Mouse (Mus musculus) left cerebral cortex, adult 9 months (tissue): ENCODE results near the gene Immp2l.

Source experiments
- DNase-seq, 2 experiments: peaks; one replicate each; pipeline ENCODE4 v3.0.0; 2022; ENCODE audit warnings: low spot score in 2 of 2

The Immp2l gene

DNA sequence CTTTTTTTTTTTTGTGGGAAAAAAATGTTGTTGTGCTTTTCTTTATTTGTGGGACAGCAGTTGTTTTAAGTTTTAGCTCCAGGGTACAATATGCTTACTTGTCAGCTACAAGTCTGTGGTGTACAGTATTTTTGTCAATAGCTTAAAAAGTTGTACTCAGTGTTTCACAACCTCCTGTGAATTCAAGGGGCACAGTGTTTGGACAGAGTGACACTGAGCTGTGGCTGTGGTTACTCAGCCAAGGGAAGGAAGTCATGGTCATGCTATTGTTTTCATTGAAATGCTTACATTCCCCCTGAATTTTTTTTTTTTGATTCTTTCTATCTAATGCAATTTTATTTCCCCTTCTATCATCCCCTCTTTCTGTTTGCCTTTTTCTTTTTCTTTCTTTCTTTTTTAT, 159.0 kb downstream of the Immp2l start:
- no peak for DNase-seq

DNA sequence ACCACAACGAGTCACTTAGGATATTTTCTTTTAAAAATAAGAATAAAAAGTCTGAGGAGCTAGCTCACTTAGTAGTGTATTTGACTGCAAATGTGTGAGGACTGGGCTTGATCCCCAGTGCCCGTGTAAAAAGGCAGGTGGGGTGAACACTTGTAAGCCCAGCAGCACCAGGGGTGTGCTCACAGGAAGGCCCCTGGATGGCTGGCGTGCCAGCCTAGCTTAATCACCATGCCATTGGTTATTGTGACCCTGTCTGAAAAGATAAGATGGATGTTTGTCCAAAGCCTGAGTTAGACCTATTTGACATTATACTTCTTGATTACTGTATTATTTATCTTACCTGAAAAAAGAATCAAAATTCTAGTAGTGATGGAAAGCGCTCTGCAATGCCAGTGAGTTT, 161.2 kb downstream of the Immp2l start:
- DNase-seq = no peak

DNA sequence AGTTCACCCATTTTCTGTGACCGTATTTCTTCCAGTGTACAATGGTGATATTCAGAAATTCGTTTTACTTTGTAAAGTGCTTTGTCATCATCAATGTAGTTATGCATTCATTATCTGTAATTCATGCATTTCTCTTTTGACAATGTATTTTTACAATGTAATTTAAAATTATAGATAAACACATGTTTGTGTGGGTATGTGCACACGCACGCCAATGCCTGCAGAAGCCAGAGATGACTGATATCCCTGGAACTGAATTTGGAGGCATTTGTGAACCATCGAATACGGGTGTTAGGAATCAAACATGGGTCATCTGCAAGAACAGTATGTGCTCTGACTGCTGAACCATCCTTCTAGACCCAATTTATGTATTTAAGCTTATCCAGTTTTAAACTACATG, 161.6 kb downstream of the Immp2l start:
- no peak for DNase-seq

DNA sequence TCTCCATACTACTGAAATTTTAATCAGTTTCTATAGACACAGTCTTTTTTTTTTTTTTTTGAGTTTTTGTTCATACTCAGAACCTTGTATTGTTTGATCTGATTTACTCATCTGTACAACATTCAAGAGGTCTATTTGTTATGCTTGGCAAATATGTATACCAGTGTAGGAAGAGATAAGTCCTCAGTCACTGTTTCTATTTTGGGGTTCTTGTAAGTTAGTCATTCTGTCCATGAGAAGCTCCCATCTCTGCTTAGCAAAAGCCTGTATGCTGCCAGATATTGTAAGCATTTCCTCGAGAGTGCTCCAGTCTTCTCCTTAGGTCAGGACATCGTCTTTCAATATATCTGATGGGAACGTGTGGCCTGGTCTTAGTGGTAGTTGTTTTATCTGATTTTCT, 168.9 kb downstream of the Immp2l start:
- DNase-seq = peak in 1 of 2 experiments; percentile 2

DNA sequence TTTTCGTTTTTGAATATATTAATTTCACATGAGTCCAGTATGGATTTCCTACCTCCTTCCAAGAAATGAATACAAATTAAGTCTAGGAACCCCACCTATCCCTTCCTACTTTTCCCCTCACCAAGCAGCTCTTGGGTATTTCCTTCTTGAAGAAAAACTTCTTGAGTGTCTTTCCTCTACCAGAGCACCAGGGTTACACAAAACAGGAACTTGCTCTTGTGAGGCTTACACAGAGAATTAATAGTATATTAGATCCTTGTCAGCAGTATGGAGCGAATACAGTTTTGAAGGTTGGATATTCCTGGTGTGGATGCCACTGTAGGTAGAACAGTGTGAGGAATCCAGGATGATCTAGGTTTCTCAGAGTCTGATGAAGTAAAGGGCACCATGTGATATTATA, 172.5 kb downstream of the Immp2l start:
- DNase-seq = no peak

DNA sequence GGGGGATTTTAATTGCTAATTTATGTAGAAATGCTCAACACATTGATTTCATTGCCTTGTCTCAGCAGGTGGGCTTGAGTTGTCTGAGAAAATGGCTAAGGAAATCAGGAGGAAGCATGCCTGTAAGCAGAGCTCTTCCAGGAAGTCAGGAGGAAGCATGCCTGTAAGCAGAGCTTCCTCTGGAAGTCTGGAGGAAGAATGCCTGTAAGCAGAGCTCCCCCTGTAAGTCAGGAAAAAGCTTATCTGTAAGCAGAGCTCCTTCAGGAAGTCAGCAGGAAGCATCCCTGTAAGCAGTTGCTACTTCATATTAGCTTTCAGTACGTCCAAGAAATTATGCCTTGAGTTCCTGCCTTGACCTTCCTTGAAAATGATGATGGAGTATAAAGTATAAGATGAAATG, 191.3 kb downstream of the Immp2l start:
- DNase-seq = no peak

DNA sequence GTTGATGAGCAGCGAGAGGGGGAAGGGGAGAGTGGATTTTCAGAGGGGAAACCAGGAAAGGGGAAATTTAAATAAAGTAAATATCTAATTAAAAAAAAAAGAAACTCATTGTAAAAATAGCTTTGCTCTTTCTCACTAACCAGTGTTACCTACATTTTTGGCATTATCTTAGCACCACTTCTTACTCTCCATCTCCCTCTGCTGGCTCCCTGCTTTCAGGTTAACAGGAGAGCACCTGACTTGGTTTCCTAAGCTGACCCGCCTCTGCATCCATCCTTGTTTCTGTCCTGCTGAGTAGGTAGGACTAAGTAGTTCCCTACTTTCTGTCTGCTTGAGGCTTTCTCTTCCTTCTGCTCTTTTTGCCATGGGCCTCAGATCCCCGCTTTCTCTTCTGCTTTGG, 198.0 kb downstream of the Immp2l start:
- DNase-seq = no peak

DNA sequence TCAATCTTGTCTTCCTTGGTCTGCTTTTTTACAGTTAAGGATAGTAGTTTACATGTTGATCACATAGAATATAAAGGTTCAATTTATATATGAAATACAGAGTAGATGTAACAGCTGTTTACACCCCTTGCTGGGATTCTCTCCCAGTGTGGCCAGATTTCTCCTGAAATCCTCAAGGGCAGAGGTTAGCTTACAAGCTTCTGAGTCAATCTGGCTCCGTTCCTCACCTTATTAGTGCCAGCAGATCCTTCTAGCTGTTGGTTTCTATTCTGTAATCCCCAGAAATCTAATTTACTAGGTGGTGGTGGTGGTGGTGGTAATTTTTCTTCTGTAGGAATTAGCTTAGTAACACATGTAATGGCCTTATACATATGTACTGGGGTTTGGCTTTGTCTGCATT, 199.8 kb downstream of the Immp2l start:
- DNase-seq = no peak

DNA sequence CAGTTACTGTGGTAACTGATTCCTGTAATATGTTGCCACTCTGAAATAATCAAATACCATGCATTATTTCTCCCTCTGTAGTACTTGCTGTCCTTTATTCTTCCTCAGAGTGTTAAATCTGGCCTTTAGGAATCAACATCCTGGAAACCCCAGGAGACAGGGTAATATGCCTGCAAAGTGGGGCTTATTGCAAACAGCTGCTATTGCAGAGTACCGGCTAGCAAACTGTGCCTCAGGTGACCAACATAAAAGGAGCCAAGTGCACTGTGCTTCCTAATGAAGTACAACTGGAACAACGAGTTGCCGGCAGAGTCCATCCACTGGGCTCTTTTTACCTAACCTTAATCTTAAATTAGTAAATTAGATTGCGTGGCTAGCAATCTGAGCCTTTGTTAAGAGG, 200.6 kb downstream of the Immp2l start:
- DNase-seq = no peak

DNA sequence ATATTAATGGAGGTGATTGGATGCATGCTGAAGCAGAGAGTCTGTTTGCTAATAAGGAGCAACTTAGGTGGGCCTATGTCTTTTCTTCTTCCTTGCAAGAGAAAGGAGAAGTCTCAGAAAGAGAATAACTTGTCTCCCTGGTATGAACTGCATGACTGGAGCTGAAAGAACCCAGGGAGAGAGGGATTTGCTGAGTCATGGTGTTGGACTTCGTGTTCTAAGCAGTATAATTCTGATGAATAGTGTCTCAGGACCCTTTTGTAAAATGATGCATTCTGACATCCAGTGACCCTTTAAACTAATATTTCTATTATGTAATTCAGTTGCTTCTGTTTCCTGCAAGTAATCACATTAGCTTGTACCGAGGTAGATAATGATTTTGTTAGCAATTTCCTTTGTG, 208.1 kb downstream of the Immp2l start:
- DNase-seq = no peak

DNA sequence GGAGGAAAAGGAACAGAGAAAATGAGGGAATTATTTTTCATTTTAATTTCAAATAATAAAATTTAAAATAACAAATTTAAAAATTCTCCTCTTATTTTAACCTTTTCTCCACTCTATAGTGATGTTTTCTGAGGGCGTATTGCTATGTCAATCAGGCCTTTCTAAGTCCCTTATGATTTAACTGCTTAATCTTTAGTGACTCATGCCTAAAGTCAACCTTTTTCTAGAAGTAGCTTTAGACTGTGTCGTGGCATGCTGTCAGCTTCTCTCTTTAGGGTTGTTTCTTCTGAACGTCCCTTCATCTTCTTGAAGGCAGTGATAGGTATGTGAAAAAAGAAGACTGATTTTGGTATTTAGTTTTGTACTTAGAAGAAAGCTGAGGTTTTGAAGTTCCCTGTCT, 214.0 kb downstream of the Immp2l start:
- DNase-seq = no peak

DNA sequence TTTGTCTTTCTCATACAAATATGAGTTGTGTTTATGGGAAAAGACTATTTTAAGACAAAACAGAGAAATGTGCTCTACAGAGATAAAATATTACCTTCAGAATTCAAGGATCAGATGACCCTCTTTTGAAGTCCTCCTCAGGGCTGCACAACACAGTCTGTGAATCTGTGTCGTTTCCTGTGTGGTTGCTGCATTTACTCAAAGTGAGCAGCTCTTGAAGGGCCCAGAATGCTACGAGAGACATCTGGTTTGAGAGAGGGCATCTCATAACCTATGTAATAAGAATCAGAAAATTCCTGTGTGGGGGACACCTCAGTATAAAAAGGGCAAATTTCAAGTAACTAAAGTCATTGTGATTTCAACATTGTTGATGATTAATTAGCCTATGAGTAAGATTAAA, 217.3 kb downstream of the Immp2l start:
- no peak for DNase-seq

DNA sequence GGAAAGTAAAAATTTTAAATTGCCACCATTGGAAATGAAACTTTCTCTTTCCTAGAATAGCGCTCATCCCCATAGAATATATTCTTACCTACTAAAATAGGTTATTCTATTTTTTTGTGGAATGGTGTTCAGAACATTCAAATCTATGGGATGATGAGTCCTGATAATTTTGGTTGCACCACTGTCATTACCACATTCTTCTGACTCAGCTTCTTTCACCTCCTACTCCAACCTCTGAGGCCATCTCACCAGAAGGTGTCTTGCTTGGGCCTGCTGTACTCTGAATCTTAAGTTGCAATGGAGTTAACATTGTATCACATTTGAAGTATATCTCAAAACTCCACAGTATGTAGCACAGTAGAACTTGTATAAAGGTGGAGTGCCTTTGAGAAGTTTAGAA, 224.4 kb downstream of the Immp2l start:
- DNase-seq = peak; percentile 24 to 56

DNA sequence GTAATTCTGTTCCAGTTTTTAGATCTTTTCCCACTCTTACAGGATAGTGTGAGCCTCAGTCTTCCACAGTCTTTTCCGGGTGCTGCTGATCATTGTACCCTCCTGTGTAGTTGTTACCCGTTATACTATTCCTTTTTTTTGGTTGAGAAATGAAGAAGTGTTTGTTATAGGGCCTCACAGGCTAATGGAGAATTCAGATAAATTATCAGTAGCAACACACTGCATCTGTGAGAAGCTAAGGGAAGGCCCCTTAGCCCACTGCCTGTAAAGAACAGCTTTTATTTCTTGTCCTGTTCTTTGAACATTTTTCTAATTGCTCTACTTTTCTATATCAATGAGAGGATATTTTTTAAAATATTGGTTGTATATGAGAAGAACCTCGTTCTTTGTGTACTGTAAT, 226.2 kb downstream of the Immp2l start:
- DNase-seq = no peak

DNA sequence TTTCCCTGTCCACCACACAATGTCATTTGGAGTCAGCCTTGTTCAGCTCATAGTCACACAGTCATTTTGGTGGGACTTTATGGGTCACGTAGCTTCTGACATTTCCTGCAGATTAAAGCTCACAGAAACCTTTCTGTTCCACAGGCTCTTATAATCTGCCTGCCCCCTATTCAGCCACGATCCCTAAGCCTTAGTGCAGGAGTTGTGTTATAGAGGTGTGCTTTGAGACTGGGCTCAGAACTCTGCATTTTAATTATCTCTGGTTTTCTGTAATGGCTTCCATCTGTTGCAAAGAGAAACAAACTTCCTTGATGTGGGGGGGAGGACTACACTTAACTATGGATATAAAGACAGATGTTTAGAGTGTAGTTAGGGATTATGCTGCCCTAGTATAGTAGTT, 234.0 kb downstream of the Immp2l start:
- no peak for DNase-seq

DNA sequence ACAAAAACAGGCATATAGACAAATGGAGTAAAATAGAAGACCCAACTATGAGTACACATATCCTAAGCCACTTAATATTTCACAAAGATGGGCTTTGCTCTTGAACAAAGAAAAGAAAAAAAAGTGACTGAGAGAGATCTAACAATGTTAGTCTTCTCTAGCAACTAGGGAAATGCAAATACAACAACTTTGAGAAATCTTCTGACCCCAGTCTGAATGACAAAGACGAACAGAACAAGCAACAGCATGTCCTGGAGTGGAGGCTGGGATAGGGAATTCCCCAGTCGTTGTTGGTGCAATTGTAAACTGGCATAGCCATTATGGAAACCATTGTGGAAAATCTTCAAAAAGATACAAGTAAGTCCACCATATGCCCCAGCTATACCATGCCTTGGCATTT, 235.7 kb downstream of the Immp2l start:
- no peak for DNase-seq

DNA sequence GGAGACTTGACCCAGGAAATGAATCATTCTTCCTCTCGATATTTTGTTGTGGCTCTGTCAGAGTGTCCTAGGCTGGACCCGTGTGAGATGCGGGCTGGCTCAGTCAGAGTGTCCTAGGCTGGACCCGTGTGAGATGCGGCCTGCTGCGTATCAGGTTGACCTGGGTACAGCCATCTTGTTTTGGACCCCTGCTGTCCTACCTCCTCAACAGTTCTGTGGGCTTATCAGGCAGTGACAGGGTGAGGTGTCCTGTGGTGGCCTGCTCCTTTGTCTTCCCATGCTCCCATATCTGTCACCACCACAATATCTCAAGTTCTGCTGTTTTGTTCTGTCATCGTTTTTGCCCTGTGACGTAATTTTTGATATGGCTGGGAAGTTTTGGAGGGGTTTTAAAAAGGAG, 250.2 kb downstream of the Immp2l start:
- DNase-seq = no peak

DNA sequence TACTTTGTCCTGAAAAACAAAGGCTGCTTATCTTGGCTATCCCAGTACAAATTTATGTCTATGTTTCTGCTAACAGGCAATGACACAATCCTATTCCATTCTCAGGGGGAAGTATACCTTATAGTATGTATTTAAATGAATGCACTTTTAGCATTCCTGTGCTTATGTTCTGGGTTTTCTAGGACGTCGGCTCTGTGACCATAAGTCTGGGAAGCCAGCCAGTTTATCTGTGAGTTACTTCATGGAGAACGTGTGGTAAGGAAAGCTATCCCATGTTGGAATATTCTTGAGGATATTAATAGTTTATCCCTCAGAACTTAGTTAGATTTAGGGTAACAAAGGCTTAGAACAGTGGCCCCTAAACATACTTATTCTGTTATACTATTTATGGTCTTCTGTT, 251.5 kb downstream of the Immp2l start:
- DNase-seq = no peak

DNA sequence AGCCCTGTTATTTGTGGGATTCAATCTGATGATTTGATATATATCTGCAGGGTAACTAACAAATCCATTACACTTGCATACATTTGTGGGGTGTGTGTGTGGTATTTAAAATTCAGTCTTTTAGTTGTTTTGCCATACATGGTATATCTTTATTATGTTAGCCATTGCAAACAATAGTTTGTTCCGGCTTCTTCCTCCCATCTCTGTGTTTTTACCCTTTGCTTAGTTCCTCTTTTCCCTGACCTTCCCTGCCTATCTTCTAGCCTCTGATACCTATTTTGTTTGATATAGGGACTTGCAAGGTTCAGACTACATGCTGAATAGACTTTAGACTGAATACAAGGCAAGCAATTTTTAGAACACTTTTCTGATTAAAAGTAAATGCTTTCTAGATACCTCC, 254.0 kb downstream of the Immp2l start:
- no peak for DNase-seq

DNA sequence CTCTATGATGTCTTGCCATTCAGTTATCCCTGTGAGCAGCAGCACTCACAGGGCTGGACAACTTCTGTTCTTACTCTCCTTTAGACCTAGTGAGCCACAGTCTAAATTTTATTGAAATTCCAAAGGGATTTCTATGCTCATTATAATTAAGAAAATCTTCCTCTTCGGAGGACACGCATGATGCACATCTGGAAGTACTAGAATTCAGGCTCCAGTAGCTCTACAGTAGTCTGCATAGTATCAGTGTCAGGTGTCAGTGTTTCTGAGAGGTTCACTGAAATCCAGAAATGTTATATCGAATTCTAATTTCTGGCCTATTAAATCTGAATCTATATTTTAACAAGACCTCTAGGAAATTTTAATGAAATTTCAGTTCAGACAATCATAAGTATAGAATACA, 265.2 kb downstream of the Immp2l start:
- no peak for DNase-seq

DNA sequence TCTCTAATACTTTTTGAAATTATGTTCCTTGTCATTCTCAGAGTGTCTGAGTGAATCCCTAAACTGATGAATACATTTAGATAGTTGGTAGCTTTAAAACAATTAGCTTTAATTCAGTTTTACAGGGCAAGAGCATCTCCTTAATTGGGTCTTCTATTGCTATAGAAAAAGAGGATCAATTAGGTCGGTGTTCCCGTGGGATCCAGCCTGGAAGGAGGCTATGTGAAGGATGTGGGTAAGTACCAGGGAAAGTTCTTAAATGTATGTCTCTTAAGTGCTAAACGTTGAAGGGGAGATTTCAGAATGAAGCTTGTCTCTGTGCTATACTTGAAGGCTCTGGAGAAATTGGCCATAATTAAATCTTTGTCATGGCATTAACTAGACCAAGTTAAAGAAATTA, 283.1 kb downstream of the Immp2l start:
- no peak for DNase-seq

DNA sequence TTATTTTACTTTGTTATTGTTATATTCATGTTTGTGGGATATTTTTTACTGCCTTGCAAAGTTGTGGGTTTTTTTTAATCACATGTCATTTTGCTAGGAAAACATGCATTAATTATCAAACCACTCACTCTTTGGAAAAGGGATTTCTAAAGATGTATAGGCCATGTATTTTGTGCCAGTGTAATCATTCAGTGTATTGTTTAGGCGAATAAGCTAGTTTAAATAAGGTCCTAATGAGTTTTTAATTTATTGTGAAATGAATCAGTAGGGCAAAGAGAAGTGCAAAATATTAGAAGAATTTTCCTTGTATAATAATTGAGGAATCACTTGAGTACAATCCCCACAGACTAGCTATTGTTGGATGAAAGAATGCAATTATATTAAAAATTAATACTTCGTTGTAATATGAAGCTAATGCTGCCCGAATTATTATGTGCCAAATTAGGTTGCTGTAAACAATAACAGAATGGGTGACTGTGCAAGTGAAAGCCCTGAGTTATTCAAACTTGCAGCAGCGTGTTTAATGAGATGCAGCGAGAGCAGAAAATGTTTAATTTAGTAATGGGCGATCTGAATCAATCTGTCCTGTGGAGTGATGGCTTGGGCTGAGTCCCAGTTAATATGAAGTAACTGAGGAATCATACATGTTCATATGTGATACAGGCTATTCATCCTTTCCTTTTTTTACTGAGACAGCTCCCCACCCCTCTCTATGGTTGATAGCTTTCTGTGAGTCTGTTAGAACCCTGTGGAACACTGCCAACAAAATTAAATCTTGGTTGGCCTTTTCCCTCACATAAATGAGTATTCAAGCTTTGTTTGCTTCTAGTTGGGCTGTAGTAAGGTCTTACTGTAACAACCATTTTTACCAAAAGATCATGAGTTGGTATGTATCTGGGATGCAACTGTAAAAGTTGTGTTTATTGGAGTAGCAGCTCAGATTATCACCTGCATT, 285.1 kb downstream of the Immp2l start:
- DNase-seq = no peak

DNA sequence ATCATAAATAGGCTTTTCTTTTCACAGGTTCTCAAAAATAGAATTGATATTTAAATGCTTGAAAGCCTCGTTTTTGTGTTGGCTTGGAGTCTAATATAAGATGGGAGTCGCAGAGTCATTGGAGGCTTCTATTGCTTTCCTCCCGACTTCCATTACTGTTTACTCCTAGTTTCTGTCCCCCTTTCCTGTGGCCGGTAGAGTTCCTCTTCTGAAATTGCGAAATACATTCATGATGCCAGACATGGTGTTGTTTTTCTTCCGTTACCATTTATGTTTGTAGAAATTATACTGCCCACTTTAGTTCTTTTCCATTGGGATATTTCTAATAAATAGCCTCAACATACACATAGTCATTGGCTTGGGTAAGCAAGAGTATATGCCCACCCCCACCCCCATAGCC, 289.5 kb downstream of the Immp2l start:
- no peak for DNase-seq
